Mouse (Mus musculus) brown adipose tissue, adult 24 weeks (tissue): ENCODE results near the gene Itpkb. TPM values are rescaled to one million over a fixed set of nuclear protein-coding genes. Genes with fewer than 3 reads are reported as not detected.

Source experiments
- H3K27ac ChIP-seq: fragments of 200-500 bp; replicated peaks from 2 replicates; pipeline ENCODE4 v1.5.1; 2012; ENCODE audit warnings: low read depth, mild to moderate bottlenecking, low read length
- H3K4me1 ChIP-seq: fragments of 200-500 bp; 2 replicates; pipeline ENCODE4 v1.6.1; 2012; ENCODE audit warnings: low read length, mixed read lengths; ENCODE audit not compliant: control insufficient read depth, insufficient read depth, insufficient read length
- H3K4me3 ChIP-seq: fragments of 200-500 bp; 2 replicates; pipeline ENCODE4 v1.5.1; 2012; ENCODE audit warnings: low read depth, mild to moderate bottlenecking, low read length, moderate library complexity; ENCODE audit not compliant: insufficient read depth
- polyA plus RNA-seq: library from polyadenylated mRNA; stranded (reverse); fragments of >200 nt; gene quantifications from 2 replicates; pipeline ENCODE4 v1.2.4, GENCODE M21; 2012; ENCODE audit not compliant: missing spikeins, insufficient read depth, insufficient read length

Itpkb gene
- polyA plus RNA-seq, 1 experiment, result 15.8 TPM

DNA sequence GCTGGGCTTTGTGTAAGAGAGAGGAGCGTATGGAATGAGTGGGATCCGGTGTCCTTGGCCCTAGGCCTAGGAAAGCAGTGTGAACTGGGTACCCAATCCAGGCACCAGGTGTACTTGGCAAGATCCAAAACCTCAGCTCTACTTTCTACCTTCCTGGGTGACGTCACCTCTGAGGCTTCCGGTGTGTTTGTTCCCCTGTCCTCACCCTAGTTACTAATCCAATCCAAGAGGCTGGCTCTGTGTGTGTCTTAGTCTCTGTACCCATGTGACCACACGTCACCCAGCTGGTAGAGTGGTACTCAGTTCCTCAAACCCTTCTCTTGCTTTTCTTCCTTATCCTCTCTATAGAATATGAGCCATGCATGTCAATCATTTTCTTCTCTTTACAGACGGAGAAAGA lies 71.4 kb downstream of the Itpkb start:
- H3K4me3 ChIP-seq, result no peak overlapping the region
- peak overlapping the region; percentile 100 for H3K27ac ChIP-seq
- H3K4me1 ChIP-seq, result peaks cover 62% of the 10 kb centered on the region

DNA sequence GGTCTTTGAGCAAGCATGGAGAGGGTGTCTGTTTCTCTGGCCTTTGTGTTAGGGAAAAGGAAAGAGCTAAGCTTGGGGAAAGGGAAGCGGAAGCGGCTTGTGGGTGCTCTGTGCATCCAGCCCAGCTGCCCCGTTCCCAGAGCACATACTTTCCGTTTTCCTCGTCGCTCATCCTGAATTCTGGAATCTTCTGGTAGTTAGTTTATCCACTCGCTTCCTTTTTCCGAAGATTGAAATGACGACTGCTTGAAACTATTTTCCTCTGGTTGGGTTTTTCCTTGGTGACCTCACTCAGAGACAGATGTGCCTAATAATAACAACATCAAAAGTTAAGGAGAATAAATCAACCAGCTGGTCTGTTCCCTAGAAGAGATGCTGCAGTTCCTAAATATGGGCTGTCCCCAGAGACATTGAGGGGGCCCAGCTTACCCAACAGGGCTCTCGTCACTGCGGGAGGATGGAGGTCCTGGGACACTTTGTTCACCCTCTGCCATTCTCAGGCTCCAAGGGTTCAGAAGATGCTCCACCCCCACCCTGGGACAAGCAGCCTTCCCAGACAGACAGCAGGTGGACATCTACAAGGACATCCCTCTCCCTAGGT lies 72.3 kb downstream of the Itpkb start:
- Histone ChIP-seq H3K4me3 (peak overlapping the region; percentile 42; the same call in 1 of the 2 replicates), H3K4me1 (peaks cover 61% of the 10 kb centered on the region), H3K27ac (peak overlapping the region; percentile 100)

- H3K27ac ChIP-seq, result peak overlapping the region; percentile 100
- peaks cover 67% of the 10 kb centered on the region for H3K4me1 ChIP-seq
- peak overlapping the region; percentile 42 for H3K4me3 ChIP-seq
These were observed 73.0 kb downstream of the Itpkb start for GRCm38 (mm10) chr1:180403357-180403693.

- peak overlapping the region; percentile 42 for H3K4me3 ChIP-seq
- peak overlapping the region; percentile 100 for H3K27ac ChIP-seq
- H3K4me1 ChIP-seq, result peaks cover 72% of the 10 kb centered on the region
These were observed 73.7 kb downstream of the Itpkb start for GRCm38 (mm10) chr1:180403694-180404606.

DNA sequence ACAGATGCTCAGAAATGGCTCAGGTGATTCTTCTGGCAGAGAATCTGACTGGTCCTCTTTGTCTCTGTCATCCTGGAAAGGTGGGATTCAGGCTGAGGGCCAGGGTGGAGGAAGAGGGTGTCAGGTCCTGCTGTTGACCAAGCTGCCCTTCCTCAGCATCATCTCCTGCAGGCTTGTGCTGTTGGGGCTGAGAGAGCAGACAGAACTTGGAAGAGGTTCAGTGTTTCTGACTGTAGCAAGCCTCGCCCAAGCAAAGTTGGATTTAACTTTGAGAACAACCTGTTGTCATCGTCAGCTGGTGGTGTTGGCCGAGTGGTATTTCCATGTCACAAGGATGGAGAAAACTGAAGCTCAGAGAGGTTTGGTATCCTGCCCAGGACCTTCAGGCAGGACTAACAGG lies 74.4 kb downstream of the Itpkb start:
- Histone ChIP-seq H3K27ac (peak overlapping the region; percentile 100), H3K4me1 (peaks cover 73% of the 10 kb centered on the region), H3K4me3 (peak overlapping the region; percentile 42)

DNA sequence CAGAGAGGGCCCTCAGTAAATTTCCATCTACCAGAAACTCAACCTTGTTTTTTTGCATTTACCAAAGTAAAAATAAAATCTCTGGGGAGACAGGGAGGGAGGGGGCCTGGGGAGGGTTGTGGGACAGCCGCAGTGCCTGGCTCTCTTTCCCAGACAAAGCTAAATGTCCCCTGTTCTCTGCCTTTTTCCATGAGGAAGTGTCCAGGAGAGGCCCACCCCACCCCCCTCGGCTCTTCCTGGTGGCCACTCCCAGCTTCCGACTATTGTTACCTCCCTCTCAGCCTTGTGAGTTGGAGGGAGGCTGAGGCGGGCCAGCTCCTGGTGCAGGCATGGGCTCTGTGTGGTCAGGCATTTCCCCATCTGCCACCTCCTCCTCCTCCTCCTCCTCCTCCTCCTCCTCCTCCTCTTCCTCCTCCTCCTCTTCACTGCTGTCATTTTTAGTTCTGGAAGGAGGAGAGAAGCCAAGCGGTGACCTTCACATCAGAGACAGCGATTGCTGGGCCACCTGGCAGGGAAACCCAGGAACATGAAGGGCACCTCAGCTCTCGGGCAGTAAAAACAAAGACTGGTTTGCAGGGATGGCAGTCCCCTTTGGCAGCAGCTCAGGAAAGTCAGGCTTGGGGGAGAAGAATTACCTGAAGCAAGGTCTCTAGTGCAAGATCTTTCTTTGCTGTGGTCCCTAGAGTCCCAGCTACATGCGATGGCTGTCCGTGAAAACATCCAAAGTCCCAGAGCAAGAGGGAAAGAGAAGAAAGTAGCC lies 75.5 kb downstream of the Itpkb start:
- H3K4me3 ChIP-seq, result peak overlapping the region; percentile 2
- H3K4me1 ChIP-seq, result peaks cover 74% of the 10 kb centered on the region
- peak overlapping the region; percentile 100 for H3K27ac ChIP-seq

- H3K4me1 ChIP-seq, result peaks cover 70% of the 10 kb centered on the region
- H3K4me3 ChIP-seq, result peak overlapping the region; percentile 2
- peak overlapping the region; percentile 97 for H3K27ac ChIP-seq
These were observed 76.2 kb downstream of the Itpkb start for GRCm38 (mm10) chr1:180406336-180407035.

GRCm38 (mm10) chr1:180407171-180407671 lies 76.9 kb downstream of the Itpkb start:
- Histone ChIP-seq H3K4me1 (peaks cover 62% of the 10 kb centered on the region), H3K27ac (peak overlapping the region; percentile 97), H3K4me3 (peak overlapping the region; percentile 18; the same call in 1 of the 2 replicates)

DNA sequence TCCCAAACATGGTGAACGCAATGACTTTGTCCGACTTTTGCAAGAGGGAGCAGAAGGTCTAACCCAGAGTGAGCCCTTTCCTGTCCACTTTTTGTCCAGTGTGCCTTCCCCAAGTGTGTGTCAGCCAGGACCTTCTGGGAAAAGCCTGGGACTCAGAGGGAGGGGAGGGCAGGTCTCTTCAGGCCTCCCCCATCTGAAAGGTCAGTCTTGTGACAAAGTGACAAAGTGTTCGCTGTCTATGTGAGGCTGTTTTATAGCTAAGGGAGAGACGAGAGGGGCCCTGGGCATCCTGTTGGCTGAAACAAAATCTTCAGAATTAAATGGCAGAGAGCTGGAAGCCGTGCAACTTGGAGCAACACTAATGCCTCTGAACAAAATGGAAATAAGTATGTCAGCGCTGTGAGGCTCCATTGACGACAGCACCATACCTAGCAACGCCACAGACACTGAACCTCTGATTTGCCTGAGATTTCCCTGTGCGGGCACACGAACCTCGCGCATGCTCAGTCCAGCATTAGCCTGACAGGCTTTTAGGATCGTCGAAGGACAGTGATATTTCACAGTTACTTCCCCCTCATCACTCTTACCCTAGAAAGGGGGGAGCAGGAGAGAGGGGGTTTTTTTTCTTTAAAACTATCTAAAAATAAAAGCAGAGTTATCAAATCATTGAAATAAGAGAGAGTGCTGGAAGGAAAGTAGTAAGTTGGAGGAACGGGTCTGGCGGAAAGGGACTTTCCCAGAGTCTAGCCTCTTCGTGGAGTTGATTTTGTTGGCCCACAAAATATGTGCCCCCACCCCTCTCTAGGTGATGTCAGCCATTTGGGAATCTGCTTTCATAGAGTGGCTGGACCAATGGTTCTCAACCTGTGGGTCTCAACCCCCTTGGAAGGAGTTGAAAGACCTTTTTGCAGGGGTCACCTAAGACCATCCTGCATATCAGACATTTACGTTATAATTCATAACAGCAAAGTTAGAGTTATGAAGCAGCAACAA lies 77.7 kb downstream of the Itpkb start:
- H3K27ac ChIP-seq, result peak overlapping the region; percentile 97
- H3K4me1 ChIP-seq, result peaks cover 60% of the 10 kb centered on the region

GRCm38 (mm10) chr1:180408832-180409231 lies 78.5 kb downstream of the Itpkb start:
- H3K4me3 ChIP-seq, result no peak overlapping the region
- H3K27ac ChIP-seq, result peak overlapping the region; percentile 97
- peaks cover 52% of the 10 kb centered on the region for H3K4me1 ChIP-seq

More for the DNA sequence above, 77.7 kb downstream of the Itpkb start:
- no peak overlapping the region for H3K4me3 ChIP-seq

DNA sequence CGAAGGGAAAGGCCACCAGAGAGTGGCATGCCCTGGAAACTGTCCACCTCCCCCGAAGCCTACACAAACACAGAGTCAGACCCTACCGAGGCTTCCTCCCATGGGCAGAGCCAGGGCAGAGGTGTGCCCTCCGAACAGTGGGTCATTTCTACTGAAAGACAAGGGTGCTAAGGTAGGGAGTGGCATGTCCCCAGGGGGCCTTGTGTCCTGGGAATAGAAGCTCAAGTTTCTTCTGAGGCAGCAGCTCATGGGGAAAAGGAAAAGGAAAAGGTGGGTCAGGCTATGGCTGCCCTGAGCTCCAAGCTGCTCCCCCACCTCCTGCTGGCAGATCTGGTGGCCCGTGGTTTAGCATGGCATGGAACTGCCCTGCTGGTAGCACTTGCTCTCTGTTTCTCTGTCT lies 79.5 kb downstream of the Itpkb start:
- Histone ChIP-seq H3K27ac (peak overlapping the region; percentile 97), H3K4me1 (peaks cover 47% of the 10 kb centered on the region), H3K4me3 (no peak overlapping the region)

GRCm38 (mm10) chr1:180410306-180410705 lies 80.0 kb downstream of the Itpkb start:
- no peak overlapping the region for H3K4me3 ChIP-seq
- peak overlapping the region; percentile 97 for H3K27ac ChIP-seq
- peaks cover 42% of the 10 kb centered on the region for H3K4me1 ChIP-seq

DNA sequence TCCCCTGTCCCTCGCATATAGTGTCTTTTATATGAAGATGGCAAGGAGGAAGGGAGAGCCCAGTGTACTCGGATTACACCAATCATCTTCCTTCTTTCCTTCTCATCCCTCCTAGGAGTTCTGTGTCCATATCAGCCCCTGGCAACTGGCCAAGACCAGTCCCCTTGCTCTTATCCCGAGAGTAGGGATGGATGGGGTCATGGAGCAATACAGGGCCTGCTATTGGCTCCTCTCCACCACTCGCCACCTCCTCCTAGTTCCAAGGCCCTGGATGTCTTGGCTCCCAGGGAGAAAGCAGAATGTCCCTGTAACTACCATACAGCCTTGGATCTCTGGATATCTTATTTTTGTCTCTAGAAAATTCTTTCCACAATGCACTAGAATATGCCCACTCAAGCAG lies 84.8 kb downstream of the Itpkb start:
- Histone ChIP-seq H3K27ac (no peak overlapping the region), H3K4me3 (no peak overlapping the region), H3K4me1 (peaks cover 10% of the 10 kb centered on the region; the same call in 1 of the 2 replicates)
